ENCODE assay signal across 24 mouse cellular contexts in the genomic region with DNA sequence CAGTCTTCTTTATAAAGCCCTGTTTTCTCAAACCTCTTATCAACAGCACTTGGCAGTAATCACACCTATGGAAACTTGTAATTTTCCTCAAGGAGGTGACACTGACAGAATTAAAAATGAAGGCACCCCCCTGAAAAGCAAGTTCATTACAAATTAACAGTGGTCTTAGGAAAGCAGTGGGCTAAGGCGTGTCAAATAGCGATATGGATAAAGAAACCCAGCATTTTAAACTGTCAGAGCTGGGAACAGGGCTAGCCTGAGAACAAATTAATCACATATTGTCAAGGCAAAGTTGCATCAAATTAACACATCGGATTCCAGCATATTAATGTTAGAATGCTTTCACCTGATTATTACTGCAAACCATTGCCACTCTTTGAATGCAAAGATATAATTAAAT. TPM values are rescaled to one million over a fixed set of nuclear protein-coding genes. Genes with fewer than 3 reads are reported as not detected.
DNase-seq lines count a peak whose midpoint lies in the region; ATAC-seq lines count a peak whose summit lies in the region.
"Had no signal": no experiment of that assay in that cellular context is flagged by ENCODE, and none has a peak within 500 bp of the region (broad histone marks: within the 10 kb centered on the region; RNA-seq: fewer than 3 reads in every experiment).

No protein-coding gene starts in this region.

- H3K9me3 ChIP-seq in forebrain, embryonic 14.5 days (replicated peaks; ENCODE audit: control insufficient read depth, low read length), result no peaks in the 10 kb centered on the region
- H3K9me3 ChIP-seq in forebrain, embryonic 10.5 days, result no peaks in the 10 kb centered on the region
- H3K9me3 ChIP-seq: embryonic facial prominence, embryonic 10.5 days; embryonic facial prominence, embryonic 12.5 days; forebrain, embryonic 13.5 days; G1E had no signal

- H3K36me3 ChIP-seq in forebrain, embryonic 14.5 days (ENCODE audit: control insufficient read depth, insufficient read depth, low read length), result 0 out of 2 replicates have a peak, but pooled peaks cover 2% of the 10 kb centered on the region
- H3K36me3 ChIP-seq in forebrain, embryonic 10.5 days (replicated peaks), result no peaks in the 10 kb centered on the region
- H3K36me3 ChIP-seq: embryonic facial prominence, embryonic 10.5 days; embryonic facial prominence, embryonic 12.5 days had no signal

- no peak overlapping the region for H3K27ac ChIP-seq in forebrain, embryonic 14.5 days (ENCODE audit: low read depth, low read length)
- H3K27ac ChIP-seq in forebrain, embryonic 10.5 days, result no peak overlapping the region
- H3K27ac ChIP-seq: embryonic facial prominence, embryonic 10.5 days; embryonic facial prominence, embryonic 12.5 days; forebrain, embryonic 13.5 days had no signal

- H3K4me1 ChIP-seq in forebrain, embryonic 14.5 days (ENCODE audit: control insufficient read depth, insufficient read depth, low read length), result no peaks in the 10 kb centered on the region
- no peaks in the 10 kb centered on the region for H3K4me1 ChIP-seq in forebrain, embryonic 10.5 days
- H3K4me1 ChIP-seq: embryonic facial prominence, embryonic 12.5 days; forebrain, embryonic 13.5 days had no signal

- no peak overlapping the region for H3K4me2 ChIP-seq in forebrain, embryonic 14.5 days (ENCODE audit: low read length)
- H3K4me2 ChIP-seq: embryonic facial prominence, embryonic 12.5 days; forebrain, embryonic 13.5 days had no signal

- no peaks in the 10 kb centered on the region for H3K27me3 ChIP-seq in forebrain, embryonic 14.5 days (replicated peaks; ENCODE audit: control insufficient read depth, insufficient read depth, low read length)
- H3K27me3 ChIP-seq in forebrain, embryonic 10.5 days (ENCODE audit: poor library complexity, severe bottlenecking), result no peaks in the 10 kb centered on the region
- H3K27me3 ChIP-seq: CH12.LX; embryonic facial prominence, embryonic 12.5 days; forebrain, embryonic 13.5 days; Patski had no signal

- ATAC-seq in forebrain, embryonic 14.5 days, result no peak
- ATAC-seq in inflammation-experienced regulatory T-cells, adult 6 months, result no peak
- ATAC-seq: activated CD4-positive, CD25-positive, alpha-beta regulatory T cell, adult 4 months; CD4-positive, CD25-positive, alpha-beta regulatory T cell, adult 4 months; forebrain, embryonic 13.5 days; forebrain, postnatal 0 days; Patski had no signal

- 74% methylated on average over 3 of the region's 3 CpGs for WGBS in forebrain, embryonic 14.5 days
- 95% methylated on average over 3 of the region's 3 CpGs for WGBS in forebrain, embryonic 10.5 days

- no peak overlapping the region for H3K9ac ChIP-seq in forebrain, embryonic 14.5 days (ENCODE audit: low read length)
- H3K9ac ChIP-seq: embryonic facial prominence, embryonic 12.5 days; forebrain, embryonic 13.5 days; forebrain, postnatal 0 days had no signal

- no peak overlapping the region for H3K4me3 ChIP-seq in forebrain, embryonic 14.5 days (ENCODE audit: low read depth, low read length)
- H3K4me3 ChIP-seq in forebrain, embryonic 10.5 days, result no peak overlapping the region
- H3K4me3 ChIP-seq: embryonic facial prominence, embryonic 10.5 days; embryonic facial prominence, embryonic 12.5 days; forebrain, embryonic 13.5 days had no signal

- DNase-seq in forebrain, embryonic 14.5 days (ENCODE audit: low spot score), result peak; percentile 37
- DNase-seq in forebrain, embryonic 10.5 days (ENCODE audit: extremely low spot score, low spot score), result no peak
- DNase-seq in heart, adult 11 months, result peak; percentile 5
- no peak for DNase-seq in heart, adult 18-20 months
- DNase-seq in telencephalon, adult 2 months (ENCODE audit: low read depth, low spot score), result peak; percentile 59
- DNase-seq: adrenal gland, adult 8-10 months; adrenal gland, postnatal 14 days; adrenal gland, postnatal 36 days; B cell, adult 2 months; cerebellum, adult 11-12 months; cerebellum, adult 2 months; cerebellum, adult 9-10 months; cerebellum, postnatal 10 days; cerebellum, postnatal 25 days; forebrain, postnatal 0 days had no signal

RNA-seq across cellular contexts. Expression of gene Mapkap1, which starts 55.9 kb away (rescaled TPM):
- polyA plus RNA-seq in forebrain, embryonic 14.5 days (2014; fragmentation: Nextera tagmentation; extraction: Ambion mirVana), result 105 and 107 TPM in 2 replicates
- polyA plus RNA-seq in forebrain, embryonic 10.5 days (2016; fragmentation: Nextera tagmentation; extraction: Ambion mirVana), result 83.7 and 84.2 TPM in 2 replicates
- 10 to 100 TPM; 71.8 to 74.5 TPM for total RNA-seq in heart, adult 18-20 months (2021)
- 10 to 100 TPM; 16.3 to 23.3 (median 18.3) TPM for polyA plus RNA-seq in inflammation-experienced regulatory T-cells, adult 6 months (2017; shearing (Covaris generic))

Comparison
In these comparisons a context has a peak if more than half of its experiments do, and no peak if none do; other contexts are left out.
1. DNase-seq: peak in forebrain, embryonic 14.5 days (single experiment), heart, adult 11 months (single experiment) and telencephalon, adult 2 months (single experiment); none in forebrain, embryonic 10.5 days (single experiment) and heart, adult 18-20 months (0 of 2).